Mouse (Mus musculus) midbrain, embryonic 13.5 days (tissue): ENCODE measurements around the gene Elp6. TPM values are rescaled to one million over a fixed set of nuclear protein-coding genes. Genes with fewer than 3 reads are reported as not detected.

ENCODE experiments used
- microRNA-seq: library from miRNA; unstranded; fragments of <30 nt; microRNA quantifications from one replicate; pipeline ENCODE4, GENCODE M21; 2016
- polyA plus RNA-seq: library from polyadenylated mRNA; unstranded; fragments of >200 nt; fragmentation: Nextera tagmentation; extraction: Ambion mirVana; gene quantifications from 2 replicates; pipeline ENCODE4 v1.2.1, GENCODE M21; 2015

Elp6 gene
- polyA plus RNA-seq, 1 experiment from 2014 or later, result 46.2 TPM

Small RNA genes within 50 kb of the gene (microRNA-seq; reads per million reads assigned to microRNA genes)
- gene Mir6236, result 41.9 reads per million, percentile 44 among the genes with 10 or more reads in this experiment

Other genes starting within 250 kb of the Elp6 start
- gene Smarcc1, start 187.5 kb upstream of the Elp6 start, polyA plus RNA-seq, result 153 and 167 TPM in 2 replicates
- 221 and 223 TPM in 2 replicates for gene Dhx30, start 187.3 kb upstream of the Elp6 start, polyA plus RNA-seq
- 58.9 and 70.2 TPM in 2 replicates for gene Cspg5, start 61.4 kb upstream of the Elp6 start, polyA plus RNA-seq
- gene Scap, start 28.1 kb downstream of the Elp6 start, polyA plus RNA-seq, result 40.6 and 41.9 TPM in 2 replicates
- gene Ptpn23, start 103.0 kb downstream of the Elp6 start, polyA plus RNA-seq, result 21.6 and 25.7 TPM in 2 replicates
- gene Ngp, start 114.6 kb downstream of the Elp6 start, polyA plus RNA-seq, result 0.43 and 1.3 TPM in 2 replicates
- 14.5 and 16.0 TPM in 2 replicates for gene Klhl18, start 171.5 kb downstream of the Elp6 start, polyA plus RNA-seq
- gene Kif9, start 171.8 kb downstream of the Elp6 start, polyA plus RNA-seq, result 2.4 and 2.6 TPM in 2 replicates
- 41.7 and 44.7 TPM in 2 replicates for gene Setd2, start 227.4 kb downstream of the Elp6 start, polyA plus RNA-seq